Mouse (Mus musculus): ENCODE measurements around the gene Ablim1. TPM values are rescaled to one million over a fixed set of nuclear protein-coding genes. Genes with fewer than 3 reads are reported as not detected.

Ablim1 gene
- polyA plus RNA-seq, 1 experiment from 2014 or later = 12.4 TPM

- Histone ChIP-seq H3K36me3 (ENCODE audit: control insufficient read depth, insufficient read depth) (no peaks in the 10 kb centered on the region), H3K4me1 (ENCODE audit: control insufficient read depth, low read depth, low read length) (peaks cover 3% of the 10 kb centered on the region; the same call in 1 of the 2 replicates), H3K27ac (ENCODE audit: low read length) (no peak overlapping the region), H3K4me2 (ENCODE audit: low read depth, low read length) (no peak overlapping the region), H3K4me3 (ENCODE audit: low read depth, low read length) (no peak overlapping the region), H3K27me3 (ENCODE audit: control insufficient read depth, insufficient read depth, low read depth, low read length) (peaks cover 11% of the 10 kb centered on the region), H3K9me3 (replicated peaks; ENCODE audit: control insufficient read depth, low read length) (no peaks in the 10 kb centered on the region), H3K9ac (ENCODE audit: low read depth, low read length) (no peak overlapping the region)
- no peak; the same call in 1 of the 2 replicates for ATAC-seq (ENCODE audit: low read depth)
- WGBS (ENCODE audit: insufficient replicate concordance) = 30% methylated on average over 3 of the region's 3 CpGs
These were observed 1.9 kb upstream of the Ablim1 start for GRCm38 (mm10) chr19:57316597-57316996.

GRCm38 (mm10) chr19:57315013-57315565 is 370 bp upstream of the Ablim1 start:
- H3K27ac ChIP-seq (ENCODE audit: low read length) = no peak overlapping the region; the same call in 1 of the 2 replicates
- 0 out of 2 replicates have a peak, but pooled peaks have one; percentile 17 for ATAC-seq (ENCODE audit: low read depth)
- H3K9me3 ChIP-seq (replicated peaks; ENCODE audit: control insufficient read depth, low read length) = no peaks in the 10 kb centered on the region
- 36% methylated on average over 11 of the region's 11 CpGs for WGBS (ENCODE audit: insufficient replicate concordance)
- H3K27me3 ChIP-seq (ENCODE audit: control insufficient read depth, insufficient read depth, low read depth, low read length) = peaks cover 11% of the 10 kb centered on the region
- peak overlapping the region; percentile 64 for H3K9ac ChIP-seq (ENCODE audit: low read depth, low read length)
- H3K4me1 ChIP-seq (ENCODE audit: control insufficient read depth, low read depth, low read length) = no peaks in the 10 kb centered on the region; the same call in 1 of the 2 replicates
- H3K4me2 ChIP-seq (ENCODE audit: low read depth, low read length) = peak overlapping the region; percentile 55
- H3K4me3 ChIP-seq (ENCODE audit: low read depth, low read length) = peak overlapping the region; percentile 61
- H3K36me3 ChIP-seq (ENCODE audit: control insufficient read depth, insufficient read depth) = no peaks in the 10 kb centered on the region

- Histone ChIP-seq H3K4me1 (ENCODE audit: control insufficient read depth, low read depth, low read length) (no peaks in the 10 kb centered on the region; the same call in 1 of the 2 replicates), H3K27me3 (ENCODE audit: control insufficient read depth, insufficient read depth, low read depth, low read length) (peaks cover 11% of the 10 kb centered on the region), H3K4me2 (ENCODE audit: low read depth, low read length) (peak overlapping the region; percentile 55), H3K4me3 (ENCODE audit: low read depth, low read length) (peak overlapping the region; percentile 61), H3K9ac (ENCODE audit: low read depth, low read length) (peak overlapping the region; percentile 64; the same call in 1 of the 2 replicates), H3K36me3 (ENCODE audit: control insufficient read depth, insufficient read depth) (no peaks in the 10 kb centered on the region), H3K9me3 (replicated peaks; ENCODE audit: control insufficient read depth, low read length) (no peaks in the 10 kb centered on the region), H3K27ac (ENCODE audit: low read length) (peak overlapping the region; percentile 66)
- WGBS (ENCODE audit: insufficient replicate concordance) = 43% methylated on average over 3 of the region's 3 CpGs
- ATAC-seq (ENCODE audit: low read depth) = no peak
These were observed 801 bp downstream of the Ablim1 start for GRCm38 (mm10) chr19:57313891-57314345.

- Histone ChIP-seq H3K4me3 (ENCODE audit: low read depth, low read length) (no peak overlapping the region), H3K9me3 (replicated peaks; ENCODE audit: control insufficient read depth, low read length) (no peaks in the 10 kb centered on the region), H3K4me1 (ENCODE audit: control insufficient read depth, low read depth, low read length) (no peaks in the 10 kb centered on the region; the same call in 1 of the 2 replicates), H3K27ac (ENCODE audit: low read length) (no peak overlapping the region), H3K4me2 (ENCODE audit: low read depth, low read length) (peak overlapping the region; percentile 55; the same call in 1 of the 2 replicates), H3K9ac (ENCODE audit: low read depth, low read length) (no peak overlapping the region), H3K27me3 (ENCODE audit: control insufficient read depth, insufficient read depth, low read depth, low read length) (peaks cover 11% of the 10 kb centered on the region), H3K36me3 (ENCODE audit: control insufficient read depth, insufficient read depth) (no peaks in the 10 kb centered on the region)
- WGBS (ENCODE audit: insufficient replicate concordance) = 47% methylated on average over 10 of the region's 10 CpGs
- no peak for ATAC-seq (ENCODE audit: low read depth)
These were observed 1.5 kb downstream of the Ablim1 start for GRCm38 (mm10) chr19:57313226-57313625.

GRCm38 (mm10) chr19:57309980-57310379 is 4.7 kb downstream of the Ablim1 start:
- Histone ChIP-seq H3K36me3 (ENCODE audit: control insufficient read depth, insufficient read depth) (no peaks in the 10 kb centered on the region), H3K9me3 (replicated peaks; ENCODE audit: control insufficient read depth, low read length) (no peaks in the 10 kb centered on the region), H3K4me2 (ENCODE audit: low read depth, low read length) (no peak overlapping the region), H3K27me3 (ENCODE audit: control insufficient read depth, insufficient read depth, low read depth, low read length) (peaks cover 11% of the 10 kb centered on the region), H3K4me1 (ENCODE audit: control insufficient read depth, low read depth, low read length) (no peaks in the 10 kb centered on the region; the same call in 1 of the 2 replicates), H3K9ac (ENCODE audit: low read depth, low read length) (no peak overlapping the region), H3K4me3 (ENCODE audit: low read depth, low read length) (no peak overlapping the region), H3K27ac (ENCODE audit: low read length) (no peak overlapping the region)
- no peak for ATAC-seq (ENCODE audit: low read depth)
- WGBS (ENCODE audit: insufficient replicate concordance) = 39% methylated on average over 4 of the region's 4 CpGs

GRCm38 (mm10) chr19:57306601-57307000 is 8.1 kb downstream of the Ablim1 start:
- no peak overlapping the region for H3K4me3 ChIP-seq (ENCODE audit: low read depth, low read length)
- no peaks in the 10 kb centered on the region for H3K4me1 ChIP-seq (ENCODE audit: control insufficient read depth, low read depth, low read length)
- H3K27ac ChIP-seq (ENCODE audit: low read length) = no peak overlapping the region
- no peak overlapping the region for H3K4me2 ChIP-seq (ENCODE audit: low read depth, low read length)
- WGBS (ENCODE audit: insufficient replicate concordance) = 50% methylated on average over 4 of the region's 4 CpGs
- H3K9me3 ChIP-seq (replicated peaks; ENCODE audit: control insufficient read depth, low read length) = no peaks in the 10 kb centered on the region
- no peak overlapping the region for H3K9ac ChIP-seq (ENCODE audit: low read depth, low read length)
- no peaks in the 10 kb centered on the region for H3K27me3 ChIP-seq (ENCODE audit: control insufficient read depth, insufficient read depth, low read depth, low read length)
- no peaks in the 10 kb centered on the region for H3K36me3 ChIP-seq (ENCODE audit: control insufficient read depth, insufficient read depth)
- no peak for ATAC-seq (ENCODE audit: low read depth)

- 36% methylated on average over 8 of the region's 8 CpGs for WGBS (ENCODE audit: insufficient replicate concordance)
- Histone ChIP-seq H3K27me3 (ENCODE audit: control insufficient read depth, insufficient read depth, low read depth, low read length) (no peaks in the 10 kb centered on the region), H3K4me3 (ENCODE audit: low read depth, low read length) (no peak overlapping the region), H3K4me1 (ENCODE audit: control insufficient read depth, low read depth, low read length) (no peaks in the 10 kb centered on the region), H3K4me2 (ENCODE audit: low read depth, low read length) (no peak overlapping the region), H3K9ac (ENCODE audit: low read depth, low read length) (no peak overlapping the region), H3K9me3 (replicated peaks; ENCODE audit: control insufficient read depth, low read length) (no peaks in the 10 kb centered on the region), H3K27ac (ENCODE audit: low read length) (no peak overlapping the region), H3K36me3 (ENCODE audit: control insufficient read depth, insufficient read depth) (no peaks in the 10 kb centered on the region)
- no peak for ATAC-seq (ENCODE audit: low read depth)
These were observed 8.7 kb downstream of the Ablim1 start for GRCm38 (mm10) chr19:57305972-57306371.

GRCm38 (mm10) chr19:57304666-57305065 is 10.1 kb downstream of the Ablim1 start:
- no peaks in the 10 kb centered on the region for H3K36me3 ChIP-seq (ENCODE audit: control insufficient read depth, insufficient read depth)
- no peaks in the 10 kb centered on the region for H3K4me1 ChIP-seq (ENCODE audit: control insufficient read depth, low read depth, low read length)
- H3K4me2 ChIP-seq (ENCODE audit: low read depth, low read length) = no peak overlapping the region
- H3K9me3 ChIP-seq (replicated peaks; ENCODE audit: control insufficient read depth, low read length) = no peaks in the 10 kb centered on the region
- H3K27me3 ChIP-seq (ENCODE audit: control insufficient read depth, insufficient read depth, low read depth, low read length) = no peaks in the 10 kb centered on the region
- ATAC-seq (ENCODE audit: low read depth) = no peak
- no peak overlapping the region for H3K9ac ChIP-seq (ENCODE audit: low read depth, low read length)
- no peak overlapping the region for H3K27ac ChIP-seq (ENCODE audit: low read length)
- no peak overlapping the region for H3K4me3 ChIP-seq (ENCODE audit: low read depth, low read length)
- WGBS (ENCODE audit: insufficient replicate concordance) = 43% methylated on average over 2 of the region's 2 CpGs

GRCm38 (mm10) chr19:57301961-57302395 is 12.7 kb downstream of the Ablim1 start:
- Histone ChIP-seq H3K4me1 (ENCODE audit: control insufficient read depth, low read depth, low read length) (no peaks in the 10 kb centered on the region), H3K9ac (ENCODE audit: low read depth, low read length) (no peak overlapping the region), H3K4me3 (ENCODE audit: low read depth, low read length) (no peak overlapping the region), H3K27ac (ENCODE audit: low read length) (no peak overlapping the region), H3K9me3 (replicated peaks; ENCODE audit: control insufficient read depth, low read length) (no peaks in the 10 kb centered on the region), H3K4me2 (ENCODE audit: low read depth, low read length) (no peak overlapping the region), H3K36me3 (ENCODE audit: control insufficient read depth, insufficient read depth) (no peaks in the 10 kb centered on the region), H3K27me3 (ENCODE audit: control insufficient read depth, insufficient read depth, low read depth, low read length) (no peaks in the 10 kb centered on the region)
- ATAC-seq (ENCODE audit: low read depth) = no peak
- WGBS (ENCODE audit: insufficient replicate concordance) = 61% methylated on average over 12 of the region's 12 CpGs
